Mouse (Mus musculus) lung, adult 2 months (tissue): ENCODE data around the gene Nfyc. TPM values are rescaled to one million over a fixed set of nuclear protein-coding genes. Genes with fewer than 3 reads are reported as not detected.

Experiments
- DNase-seq: peaks from one replicate; pipeline ENCODE4 v3.0.0; 2022
- H3K4me1 ChIP-seq: fragments of 200-500 bp; 2 replicates; pipeline ENCODE4 v1.6.1; 2011; ENCODE audit warnings: low read length; ENCODE audit not compliant: control insufficient read depth, insufficient read depth
- H3K4me3 ChIP-seq: fragments of 200-500 bp; replicated peaks from 2 replicates; pipeline ENCODE3; 2011; ENCODE audit warnings: low read depth, mild to moderate bottlenecking, control low read depth, low read length; ENCODE audit errors: extremely low read depth
- CTCF ChIP-seq: fragments of 200-500 bp; IDR thresholded peaks from 2 replicates; pipeline ENCODE4 v1.5.1; 2011; ENCODE audit warnings: mild to moderate bottlenecking, low read length, control low read depth; ENCODE audit not compliant: insufficient read depth
- POLR2A ChIP-seq: fragments of 200-500 bp; IDR thresholded peaks from 2 replicates; pipeline ENCODE4 v1.6.1; 2011; ENCODE audit warnings: low read depth, mild to moderate bottlenecking, control low read depth, low read length, borderline replicate concordance; ENCODE audit errors: extremely low read depth
- WGBS: fragments of 180-500 bp; shearing (Covaris S2); methylation state at CpG from one replicate; pipeline ENCODE4 v1.1.7; 2018; 5-methylcytosine and 5-hydroxymethylcytosine counted together
- polyA plus RNA-seq: library from polyadenylated mRNA; depleted of rRNA; stranded (reverse); fragments of >200 nt; gene quantifications from 2 replicates; pipeline ENCODE4 v1.2.3, GENCODE M21; 2012

Nfyc gene
- polyA plus RNA-seq, 1 experiment: 143 TPM

DNA sequence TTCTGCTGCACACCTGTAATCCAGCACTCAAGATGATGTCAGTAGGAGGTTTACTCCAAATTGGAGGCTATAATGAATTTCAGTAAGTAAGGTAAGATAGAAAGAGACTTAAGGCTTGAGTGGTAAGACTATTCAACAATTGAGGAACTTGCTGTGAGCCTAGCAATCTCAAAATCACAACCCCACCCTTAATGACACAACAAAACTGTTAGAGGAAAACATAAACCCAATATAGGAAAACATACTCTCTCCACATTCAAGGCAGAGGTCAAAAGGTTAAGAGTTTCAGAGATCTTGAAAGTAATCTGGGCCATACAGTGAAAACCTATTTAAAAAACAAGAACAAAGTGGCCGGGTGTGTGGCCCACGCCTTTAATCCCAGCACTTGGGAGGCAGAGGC is 34.7 kb downstream of the Nfyc start:
- Histone ChIP-seq H3K4me1 (peaks cover 14% of the 10 kb centered on the region), H3K4me3 (no peak overlapping the region)
- DNase-seq: no peak
- WGBS: 71% methylated on average over 2 of the region's 2 CpGs
- TF ChIP-seq POLR2A (no peak), CTCF (no peak)

DNA sequence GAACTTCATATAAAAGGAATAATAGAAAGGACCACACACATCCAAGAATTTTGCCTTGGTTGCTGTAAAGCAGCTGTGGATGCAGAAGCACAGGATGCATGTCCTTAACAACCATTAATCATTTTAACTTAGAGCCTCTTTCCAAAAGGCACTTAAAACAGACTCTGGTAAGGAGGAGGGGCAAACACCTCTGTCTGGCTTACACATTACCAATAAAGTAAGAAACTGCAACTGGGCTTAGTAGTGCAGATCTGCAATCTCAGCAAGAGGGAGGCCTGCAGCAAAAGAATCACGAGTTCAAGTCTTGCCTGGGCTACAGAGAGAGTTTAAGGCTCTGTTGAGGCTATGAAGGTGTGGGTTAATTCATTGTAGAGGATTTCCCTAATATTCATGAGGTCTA is 35.7 kb downstream of the Nfyc start:
- Histone ChIP-seq H3K4me3 (no peak overlapping the region), H3K4me1 (peaks cover 14% of the 10 kb centered on the region)
- no peak for TF ChIP-seq CTCF
- no peak for TF ChIP-seq POLR2A
- DNase-seq: no peak
- 83% methylated on average over 1 of the region's 1 CpGs for WGBS

DNA sequence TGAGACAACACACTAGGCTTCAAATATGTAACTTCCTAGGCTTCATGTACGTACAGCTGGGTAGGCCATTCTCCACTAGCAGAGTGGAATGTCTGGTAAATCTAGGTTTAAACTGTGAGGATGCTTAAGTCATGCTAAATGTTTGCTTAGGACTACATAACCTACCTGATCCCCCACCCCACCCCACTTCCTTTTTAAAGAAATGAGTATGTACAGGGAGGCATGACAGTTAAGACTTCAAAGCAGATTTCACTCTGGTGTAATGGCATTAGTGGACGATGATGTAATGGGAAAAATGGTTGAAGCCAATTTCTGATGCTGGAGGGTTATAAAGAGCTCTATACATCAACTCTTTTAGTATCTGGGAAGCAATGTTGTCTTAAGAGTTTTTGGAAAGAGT is 38.5 kb downstream of the Nfyc start:
- WGBS: 65% methylated on average over 2 of the region's 2 CpGs
- DNase-seq: no peak
- TF ChIP-seq POLR2A (no peak), CTCF (no peak)
- peaks cover 11% of the 10 kb centered on the region for H3K4me1 ChIP-seq
- no peak overlapping the region for H3K4me3 ChIP-seq

DNA sequence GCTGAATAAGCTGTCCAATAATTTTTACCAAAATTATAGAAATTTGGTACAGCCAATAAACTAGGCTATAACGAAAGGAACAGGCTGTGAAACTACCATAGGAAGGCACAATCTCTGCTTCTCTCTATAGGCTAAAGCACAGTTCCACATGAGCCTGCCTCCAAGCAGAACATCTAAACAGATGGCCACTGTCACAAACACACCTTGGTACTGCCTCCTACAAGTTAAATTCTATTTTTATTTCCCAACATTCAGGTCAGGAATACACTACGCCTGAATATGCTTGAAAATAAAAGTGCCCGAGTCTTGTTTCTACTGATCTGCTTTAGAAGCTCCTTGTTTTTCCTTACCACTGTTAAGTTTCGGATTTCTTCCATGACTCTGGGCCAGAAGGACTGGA is 41.3 kb downstream of the Nfyc start:
- no peak for DNase-seq
- TF ChIP-seq POLR2A (no peak), CTCF (no peak)
- WGBS: 88% methylated on average over 4 of the region's 4 CpGs
- H3K4me1 ChIP-seq: peaks cover 2% of the 10 kb centered on the region
- H3K4me3 ChIP-seq: no peak overlapping the region

DNA sequence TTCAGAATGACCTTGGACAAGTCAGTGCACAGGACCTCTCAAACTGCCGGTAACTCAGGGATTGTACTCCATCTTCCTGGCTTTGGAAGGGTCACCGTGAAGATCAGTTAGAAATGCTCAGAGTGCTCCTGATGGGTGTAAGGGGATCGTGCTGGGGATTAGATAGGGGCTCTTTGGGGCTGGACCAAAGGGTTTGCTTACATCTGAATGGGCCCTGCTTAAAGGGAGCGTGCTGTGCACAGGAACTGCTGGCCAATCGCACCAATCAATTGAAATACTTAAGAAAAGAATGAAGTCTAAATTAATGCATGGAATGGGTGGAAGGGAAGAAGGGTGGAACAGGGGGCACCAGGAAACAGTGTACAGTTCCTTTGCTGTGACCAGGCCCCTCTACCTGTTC is 75.6 kb downstream of the Nfyc start:
- TF ChIP-seq POLR2A (no peak), CTCF (no peak)
- 73% methylated on average over 5 of the region's 5 CpGs for WGBS

DNA sequence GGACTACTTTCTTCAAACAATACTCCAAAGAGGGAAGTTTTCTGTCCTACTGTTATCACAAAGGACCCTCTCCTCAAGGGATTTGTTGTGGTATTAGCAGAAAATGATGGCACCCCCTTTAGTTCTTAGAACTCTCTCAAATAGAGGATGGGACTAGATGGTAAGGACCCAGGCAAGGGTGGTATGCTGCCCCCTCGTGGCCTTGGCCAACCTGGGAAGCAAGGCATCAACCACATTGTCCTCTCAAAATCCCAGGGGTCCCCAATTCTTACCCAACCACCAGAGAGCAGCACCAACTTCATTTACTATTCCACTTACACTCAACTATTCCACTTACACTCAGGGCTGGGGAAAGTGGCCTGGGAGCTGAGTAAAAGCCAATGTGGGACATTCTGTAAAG is 76.1 kb downstream of the Nfyc start:
- peak; percentile 61 for DNase-seq
- TF ChIP-seq POLR2A (no peak), CTCF (peak; percentile 89)
- Histone ChIP-seq H3K4me3 (no peak overlapping the region), H3K4me1 (no peaks in the 10 kb centered on the region)
- 0% methylated on average over 1 of the region's 1 CpGs for WGBS

More for the DNA sequence above, 75.6 kb downstream of the Nfyc start:
- DNase-seq: no peak
- Histone ChIP-seq H3K4me1 (no peaks in the 10 kb centered on the region; the same call in 1 of the 2 replicates), H3K4me3 (no peak overlapping the region)

DNA sequence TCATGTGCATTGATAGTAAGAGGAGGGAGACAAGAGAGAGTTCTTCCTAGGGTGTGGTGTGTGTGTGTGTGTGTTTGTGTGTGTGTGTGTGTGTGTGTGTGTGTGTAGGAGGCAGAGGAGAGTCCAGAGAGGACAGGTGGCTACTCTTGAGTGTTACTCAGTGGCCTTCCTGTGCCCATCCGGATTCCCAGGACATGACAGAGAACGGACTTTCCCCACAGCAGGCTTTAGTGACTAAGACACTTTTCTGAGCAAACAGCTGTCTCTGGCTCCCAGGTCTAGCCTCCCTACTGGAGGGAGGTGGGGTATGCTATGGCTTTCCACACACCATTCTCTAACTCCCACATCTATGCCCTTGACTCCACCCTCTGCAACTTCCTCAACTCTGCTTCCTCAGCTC is 81.8 kb downstream of the Nfyc start:
- 58% methylated on average over 2 of the region's 2 CpGs for WGBS
- DNase-seq: no peak
- no peak overlapping the region for H3K4me3 ChIP-seq
- TF ChIP-seq POLR2A (no peak), CTCF (no peak)
- 0 out of 2 replicates have a peak, but pooled peaks cover 2% of the 10 kb centered on the region for H3K4me1 ChIP-seq

DNA sequence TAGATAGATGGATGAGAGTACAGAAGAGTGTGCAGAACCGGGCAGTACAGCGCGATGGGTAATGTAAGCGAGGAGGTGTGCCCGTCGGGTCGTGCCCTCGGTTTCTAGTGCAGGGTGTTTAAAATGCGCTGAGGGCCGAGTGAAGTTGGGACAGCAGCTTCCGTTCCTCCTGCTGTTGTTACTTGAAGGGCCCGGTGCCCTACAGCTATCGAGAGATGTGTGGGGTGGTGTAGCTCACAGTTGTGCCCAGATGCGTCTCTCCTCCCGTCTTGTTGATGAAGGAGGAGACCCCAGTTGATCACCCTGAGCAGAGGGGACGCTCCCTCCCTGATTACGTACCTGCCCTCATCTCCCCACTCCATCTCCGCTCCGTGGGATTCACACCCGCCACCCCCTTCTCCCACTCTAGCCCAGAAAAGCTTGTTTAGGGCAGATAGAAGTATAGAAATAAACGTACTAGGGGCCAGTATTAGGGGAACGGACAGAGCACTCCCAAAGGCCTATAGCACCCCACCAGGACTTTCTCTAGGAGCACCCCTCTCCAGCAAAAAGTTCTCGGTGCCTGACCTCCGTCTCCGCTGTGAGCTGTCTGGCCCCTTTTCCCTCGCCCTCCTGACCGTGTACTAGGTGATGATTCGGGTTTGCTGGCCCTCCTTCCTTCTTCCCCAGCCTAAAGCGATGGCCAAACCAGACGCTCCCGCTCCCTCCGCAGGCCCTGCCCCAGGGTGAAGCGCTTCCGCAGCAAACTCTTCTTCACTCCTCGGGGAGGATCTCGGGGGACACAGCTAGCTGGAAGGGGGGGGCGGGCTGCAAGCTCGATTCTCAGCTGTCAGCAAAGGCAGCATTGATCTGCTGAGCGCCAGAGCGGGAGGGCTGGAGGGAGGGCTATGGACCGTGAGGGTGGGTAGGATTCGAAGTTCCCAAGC is 83.2 kb downstream of the Nfyc start, which contains the start of gene Kcnq4:
Gene Kcnq4, minus strand, starts transcription at position 672 of the 926 bp plus-strand sequence.
- 14% methylated on average over 42 of the region's 42 CpGs for WGBS
- no peak for DNase-seq
- TF ChIP-seq POLR2A (no peak), CTCF (no peak)
- H3K4me3 ChIP-seq: peak within 1 kb of the TSS; percentile 12
- H3K4me1 ChIP-seq: 0 out of 2 replicates have a peak, but pooled peaks cover 2% of the 10 kb centered on the region

DNA sequence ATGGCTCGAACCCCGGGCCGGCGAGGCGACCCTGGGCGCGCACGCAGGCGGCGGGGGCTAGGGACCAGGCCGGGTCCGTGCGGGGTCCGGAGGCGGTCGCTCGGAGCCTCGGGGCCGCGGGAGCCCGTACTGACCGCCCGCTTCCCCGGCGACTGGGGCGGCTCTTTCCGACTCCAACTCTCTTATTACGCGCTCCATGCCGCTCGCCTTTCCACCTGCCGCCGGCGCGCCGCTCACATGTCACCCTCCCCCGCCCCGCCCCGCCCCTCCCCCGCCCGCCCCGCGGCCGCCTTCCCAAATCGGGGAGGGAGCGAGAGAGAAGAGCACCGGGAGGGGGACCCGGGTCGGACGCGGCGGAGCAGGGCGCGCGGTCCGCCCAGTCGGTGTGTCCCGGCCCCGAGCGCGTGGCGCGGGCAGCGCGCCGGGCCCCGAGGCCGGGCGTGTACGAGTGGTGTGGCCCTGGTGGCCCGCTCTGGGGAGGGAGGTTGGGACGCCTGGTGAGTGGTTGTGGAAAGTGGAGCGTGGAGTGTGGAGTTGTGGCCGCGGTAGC is 84.1 kb downstream of the Nfyc start:
- Histone ChIP-seq H3K4me3 (peak overlapping the region; percentile 27), H3K4me1 (0 out of 2 replicates have a peak, but pooled peaks cover 2% of the 10 kb centered on the region)
- WGBS: under 1% methylated on average over 75 of the region's 75 CpGs
- peak; percentile 22 for DNase-seq
- TF ChIP-seq POLR2A (no peak), CTCF (no peak)

DNA sequence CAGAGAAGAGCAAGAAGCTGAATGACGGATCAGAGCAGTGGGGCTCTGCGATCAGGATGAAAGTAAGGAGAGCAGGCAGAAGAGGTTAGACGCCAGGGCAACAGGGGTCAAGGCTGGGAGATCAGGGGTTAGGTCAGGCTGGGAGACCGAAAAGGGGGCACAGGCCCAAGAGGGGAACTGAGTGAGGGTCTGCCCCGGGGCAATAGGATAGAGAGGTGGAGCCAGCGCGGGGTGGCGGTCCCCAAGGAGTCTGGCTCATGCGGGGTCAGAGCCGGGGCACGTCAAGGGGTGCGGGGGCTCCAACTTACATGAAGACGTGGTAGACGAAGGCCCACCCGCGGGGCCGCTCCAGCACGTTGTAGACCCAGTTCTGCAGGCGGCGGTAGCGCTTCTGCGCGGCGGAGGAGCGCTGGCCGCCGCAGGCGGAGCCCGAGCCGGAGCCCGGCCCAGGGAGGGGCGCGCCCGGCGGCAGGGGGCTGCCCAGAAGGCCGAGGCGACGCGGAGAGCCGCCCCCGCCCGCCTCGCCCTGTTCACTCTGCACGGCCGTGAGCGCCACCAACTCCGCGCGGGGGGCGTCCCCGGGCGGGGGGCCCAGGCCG is 84.7 kb downstream of the Nfyc start:
- Histone ChIP-seq H3K4me1 (0 out of 2 replicates have a peak, but pooled peaks cover 2% of the 10 kb centered on the region), H3K4me3 (peak overlapping the region; percentile 49)
- no peak for TF ChIP-seq CTCF
- TF ChIP-seq POLR2A: no peak
- peak; percentile 16 for DNase-seq
- WGBS: 7% methylated on average over 51 of the region's 53 CpGs
